Comparison of ENCODE assay signal across 8 mouse cellular contexts in the genomic region with DNA sequence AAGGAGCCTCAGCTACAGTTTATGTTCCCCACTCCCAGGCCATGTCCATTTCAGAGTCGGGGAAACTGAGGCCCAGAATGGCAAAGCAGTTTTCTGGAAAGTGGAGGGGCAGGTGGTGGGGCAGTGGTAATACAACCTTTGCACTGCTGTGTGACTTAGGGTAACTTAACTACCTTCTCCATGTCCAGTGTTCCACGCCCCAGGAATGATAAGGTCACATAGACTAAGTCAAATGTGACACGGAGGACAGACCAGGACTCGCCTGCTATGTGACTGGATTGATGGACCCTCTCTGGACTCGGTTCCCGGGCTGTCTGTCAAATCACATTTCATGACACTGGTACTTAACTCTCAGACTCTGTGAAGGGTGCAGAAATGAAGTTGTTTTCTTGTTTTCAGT. TPM values are rescaled to one million over a fixed set of nuclear protein-coding genes. Genes with fewer than 3 reads are reported as not detected.
DNase-seq lines count a peak whose midpoint lies in the region; ATAC-seq and TF ChIP-seq lines count a peak whose summit lies in the region.

No protein-coding gene starts in this region.

- no peaks in the 10 kb centered on the region for H3K9me3 ChIP-seq in heart, embryonic 14.5 days (ENCODE audit: control insufficient read depth, low read length)
- no peaks in the 10 kb centered on the region for H3K9me3 ChIP-seq in E14TG2a.4 (ENCODE audit: low read length)
- H3K9me3 ChIP-seq in forebrain, embryonic 14.5 days (replicated peaks; ENCODE audit: control insufficient read depth, low read length): no peaks in the 10 kb centered on the region
- H3K9me3 ChIP-seq in liver, embryonic 16.5 days (replicated peaks; ENCODE audit: control insufficient read depth, low read length): no peaks in the 10 kb centered on the region

- H3K4me3 ChIP-seq in heart, embryonic 14.5 days (ENCODE audit: control insufficient read depth in 1 of 2, insufficient read depth in 1 of 2, low read depth in 1 of 2, low read length in 2 of 2): peak overlapping the region; percentile 41 to 44
- H3K4me3 ChIP-seq in E14TG2a.4 (replicated peaks; ENCODE audit: low read length): peak overlapping the region; percentile 65
- peak overlapping the region; percentile 21; the same call in 1 of the 2 replicates for H3K4me3 ChIP-seq in forebrain, embryonic 14.5 days (ENCODE audit: low read depth, low read length)
- peak overlapping the region; percentile 78 for H3K4me3 ChIP-seq in liver, embryonic 16.5 days (ENCODE audit: low read depth, low read length)

- no peak for ATAC-seq in heart, embryonic 14.5 days (ENCODE audit: insufficient number of reproducible peaks, insufficient read depth, low FRiP score, low read depth)
- ATAC-seq in forebrain, embryonic 14.5 days: no peak
- no peak for ATAC-seq in liver, embryonic 16.5 days (ENCODE audit: low read depth)

- DNase-seq in heart, adult 8-10 months (ENCODE audit: low spot score): no peak
- no peak for DNase-seq in forebrain, embryonic 14.5 days (ENCODE audit: low spot score)
- no peak for DNase-seq in embryo, embryonic 11 days
- DNase-seq in thymus, postnatal 36 days: no peak
- no peak for DNase-seq in yolk sac, embryonic 10.5 days (ENCODE audit: low spot score)

- H3K4me1 ChIP-seq in heart, embryonic 14.5 days (ENCODE audit: control insufficient read depth in 2 of 2, insufficient read depth in 2 of 2, low read length in 2 of 2): peaks cover 4 to 7% of the 10 kb centered on the region in 2 experiments; a peak in 2 of 4 replicates
- H3K4me1 ChIP-seq in E14TG2a.4 (replicated peaks; ENCODE audit: low read depth, low read length): peaks cover 47% of the 10 kb centered on the region
- H3K4me1 ChIP-seq in forebrain, embryonic 14.5 days (ENCODE audit: control insufficient read depth, insufficient read depth, low read length): peaks cover 5% of the 10 kb centered on the region; the same call in 1 of the 2 replicates
- H3K4me1 ChIP-seq in liver, embryonic 16.5 days (ENCODE audit: control insufficient read depth, low read depth, low read length): peaks cover 7% of the 10 kb centered on the region

- TF ChIP-seq CTCF in E14TG2a.4 (conservative IDR thresholded peaks at IDR 0.05; ENCODE audit: low read length): no peak

- H3K36me3 ChIP-seq in heart, embryonic 14.5 days (ENCODE audit: control insufficient read depth, insufficient read depth, low read length): no peaks in the 10 kb centered on the region
- H3K36me3 ChIP-seq in E14TG2a.4 (ENCODE audit: insufficient read depth, low read length): no peaks in the 10 kb centered on the region
- no peaks in the 10 kb centered on the region for H3K36me3 ChIP-seq in forebrain, embryonic 14.5 days (ENCODE audit: control insufficient read depth, insufficient read depth, low read length)
- no peaks in the 10 kb centered on the region for H3K36me3 ChIP-seq in liver, embryonic 16.5 days (ENCODE audit: control insufficient read depth, insufficient read depth)

- H3K9ac ChIP-seq in heart, embryonic 14.5 days (ENCODE audit: low read length): peak overlapping the region; percentile 66
- H3K9ac ChIP-seq in forebrain, embryonic 14.5 days (ENCODE audit: low read length): no peak overlapping the region; the same call in 1 of the 2 replicates
- H3K9ac ChIP-seq in liver, embryonic 16.5 days (ENCODE audit: low read depth, low read length): peak overlapping the region; percentile 74

- H3K27me3 ChIP-seq in heart, embryonic 14.5 days (ENCODE audit: control insufficient read depth, insufficient read depth, low read length): no peaks in the 10 kb centered on the region
- H3K27me3 ChIP-seq in E14TG2a.4 (ENCODE audit: insufficient read depth, low read length): peaks cover 28% of the 10 kb centered on the region
- H3K27me3 ChIP-seq in forebrain, embryonic 14.5 days (replicated peaks; ENCODE audit: control insufficient read depth, insufficient read depth, low read length): no peaks in the 10 kb centered on the region
- H3K27me3 ChIP-seq in liver, embryonic 16.5 days (ENCODE audit: control insufficient read depth, insufficient read depth, low read depth, low read length): no peaks in the 10 kb centered on the region

- peak overlapping the region; percentile 67 for H3K4me2 ChIP-seq in heart, embryonic 14.5 days (ENCODE audit: low read length)
- peak overlapping the region; percentile 48 for H3K4me2 ChIP-seq in forebrain, embryonic 14.5 days (ENCODE audit: low read length)
- H3K4me2 ChIP-seq in liver, embryonic 16.5 days (ENCODE audit: low read depth, low read length): peak overlapping the region; percentile 73

- 71% methylated on average over 6 of the region's 6 CpGs for WGBS in heart, embryonic 14.5 days
- 83% methylated on average over 6 of the region's 6 CpGs for WGBS in forebrain, embryonic 14.5 days
- WGBS in liver, embryonic 16.5 days (ENCODE audit: insufficient replicate concordance): 51% methylated on average over 6 of the region's 6 CpGs

- H3K27ac ChIP-seq in heart, embryonic 14.5 days (replicated peaks in 1 of 2; ENCODE audit: control insufficient read depth in 1 of 2, insufficient read depth in 1 of 2, low read depth in 2 of 2, low read length in 2 of 2): no peak overlapping the region
- H3K27ac ChIP-seq in forebrain, embryonic 14.5 days (ENCODE audit: low read depth, low read length): no peak overlapping the region
- no peak overlapping the region for H3K27ac ChIP-seq in liver, embryonic 16.5 days (ENCODE audit: low read length)

RNA-seq across cellular contexts. Expression of a gene that starts 0.7 kb away (rescaled TPM):
- 0.31 and 0.55 TPM in 2 replicates for polyA plus RNA-seq in heart, embryonic 14.5 days (2014; fragmentation: Nextera tagmentation; extraction: Ambion mirVana)
- total RNA-seq in heart, adult 8-10 months (2022): under 1 TPM; 0.22 to 0.52 (median 0.30) TPM
- 0.38 and 0.45 TPM in 2 replicates for polyA plus RNA-seq in forebrain, embryonic 14.5 days (2014; fragmentation: Nextera tagmentation; extraction: Ambion mirVana)
- polyA plus RNA-seq in liver, embryonic 16.5 days (2015; fragmentation: Nextera tagmentation; extraction: Ambion mirVana): 0.12 and 0.20 TPM in 2 replicates

RNA-seq across cellular contexts. Expression of a gene that starts 17.7 kb away (rescaled TPM):
- polyA plus RNA-seq in heart, embryonic 14.5 days (2014; fragmentation: Nextera tagmentation; extraction: Ambion mirVana): not detected in 2 replicates
- total RNA-seq in heart, adult 8-10 months (2022): not detected
- 0.13 TPM in 1 of 2 replicates, not detected in the other for polyA plus RNA-seq in forebrain, embryonic 14.5 days (2014; fragmentation: Nextera tagmentation; extraction: Ambion mirVana)
- 0.12 and 0.15 TPM in 2 replicates for polyA plus RNA-seq in liver, embryonic 16.5 days (2015; fragmentation: Nextera tagmentation; extraction: Ambion mirVana)

RNA-seq across cellular contexts. Expression of a gene that starts 34.1 kb away (rescaled TPM):
- polyA plus RNA-seq in heart, embryonic 14.5 days (2014; fragmentation: Nextera tagmentation; extraction: Ambion mirVana): not detected in 2 replicates
- not detected for total RNA-seq in heart, adult 8-10 months (2022)
- not detected in 2 replicates for polyA plus RNA-seq in forebrain, embryonic 14.5 days (2014; fragmentation: Nextera tagmentation; extraction: Ambion mirVana)
- not detected in 2 replicates for polyA plus RNA-seq in liver, embryonic 16.5 days (2015; fragmentation: Nextera tagmentation; extraction: Ambion mirVana)

RNA-seq across cellular contexts. Expression of a gene that starts 35.6 kb away (rescaled TPM):
- 0.27 and 0.77 TPM in 2 replicates for polyA plus RNA-seq in heart, embryonic 14.5 days (2014; fragmentation: Nextera tagmentation; extraction: Ambion mirVana)
- total RNA-seq in heart, adult 8-10 months (2022): under 1 TPM in 2 of 4 experiments, not detected in 2; 0.16 to 0.26 TPM
- polyA plus RNA-seq in forebrain, embryonic 14.5 days (2014; fragmentation: Nextera tagmentation; extraction: Ambion mirVana): 0.19 and 0.27 TPM in 2 replicates
- 0.30 and 0.68 TPM in 2 replicates for polyA plus RNA-seq in liver, embryonic 16.5 days (2015; fragmentation: Nextera tagmentation; extraction: Ambion mirVana)

RNA-seq across cellular contexts. Expression of a gene that starts 48.2 kb away (rescaled TPM):
- polyA plus RNA-seq in heart, embryonic 14.5 days (2014; fragmentation: Nextera tagmentation; extraction: Ambion mirVana): not detected in 2 replicates
- not detected for total RNA-seq in heart, adult 8-10 months (2022)
- polyA plus RNA-seq in forebrain, embryonic 14.5 days (2014; fragmentation: Nextera tagmentation; extraction: Ambion mirVana): not detected in 2 replicates
- polyA plus RNA-seq in liver, embryonic 16.5 days (2015; fragmentation: Nextera tagmentation; extraction: Ambion mirVana): not detected in 2 replicates

Comparison
In these comparisons a context has a peak if more than half of its experiments do, and no peak if none do; other contexts are left out.
1. H3K4me3 ChIP-seq: peak in every context shown above with its lines; median percentile 78 in liver, embryonic 16.5 days; 65 in E14TG2a.4; 42 in heart, embryonic 14.5 days; 21 in forebrain, embryonic 14.5 days.